ENCODE assay signal across 10 mouse cellular contexts in the genomic region with DNA sequence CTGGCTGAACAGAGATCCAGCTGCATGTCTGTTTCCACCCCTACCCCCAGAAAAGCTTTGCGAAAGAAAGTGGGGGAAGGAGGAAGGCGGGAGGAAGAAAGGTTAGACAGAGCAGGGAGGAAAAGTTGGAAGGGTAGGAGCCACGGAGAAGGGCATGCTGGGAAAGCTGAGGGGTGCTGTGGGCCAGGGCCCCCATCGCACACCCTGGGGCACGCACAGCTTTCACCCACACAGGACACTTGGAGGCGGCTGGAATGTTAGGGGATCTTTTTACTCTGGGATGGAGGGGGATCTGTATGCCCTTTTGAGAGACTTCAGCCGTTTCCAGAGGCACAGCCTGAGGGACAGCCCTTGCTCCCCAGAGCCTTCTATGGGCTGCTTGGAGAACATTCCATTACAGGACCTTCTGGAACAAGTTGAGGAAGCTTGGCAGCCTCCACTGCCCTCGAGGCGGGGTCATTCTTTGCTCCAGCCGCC. TPM values are rescaled to one million over a fixed set of nuclear protein-coding genes. Genes with fewer than 3 reads are reported as not detected.
DNase-seq lines count a peak whose midpoint lies in the region; ATAC-seq and TF ChIP-seq lines count a peak whose summit lies in the region.
"Had no signal": no experiment of that assay in that cellular context is flagged by ENCODE, and none has a peak within 500 bp of the region (broad histone marks: within the 10 kb centered on the region; RNA-seq: fewer than 3 reads in every experiment).

No protein-coding gene starts in this region.

- WGBS in spleen, adult 2 months, result 65% methylated on average over 10 of the region's 10 CpGs
- WGBS in limb, embryonic 15.5 days, result 20% methylated on average over 10 of the region's 10 CpGs

- ATAC-seq in limb, embryonic 15.5 days (ENCODE audit: insufficient number of reproducible peaks, low FRiP score, low TSS enrichment, low read depth), result peak; percentile 57; the same call in 1 of the 2 replicates
- no peak for ATAC-seq in frontal cortex, adult (ENCODE audit: low TSS enrichment)

- H3K36me3 ChIP-seq in spleen, adult 2 months (ENCODE audit: control insufficient read depth, insufficient read depth, low read length), result no peaks in the 10 kb centered on the region
- no peaks in the 10 kb centered on the region for H3K36me3 ChIP-seq in limb, embryonic 15.5 days
- H3K36me3 ChIP-seq: embryonic facial prominence, embryonic 13.5 days had no signal

- peak overlapping the region; percentile 25; the same call in 1 of the 2 replicates for H3K4me2 ChIP-seq in limb, embryonic 15.5 days
- H3K4me2 ChIP-seq: embryonic facial prominence, embryonic 13.5 days had no signal

- H3K27me3 ChIP-seq in spleen, adult 2 months (ENCODE audit: control insufficient read depth, insufficient read depth, low read length), result no peaks in the 10 kb centered on the region
- no peaks in the 10 kb centered on the region for H3K27me3 ChIP-seq in limb, embryonic 15.5 days
- H3K27me3 ChIP-seq: embryonic facial prominence, embryonic 13.5 days had no signal

- TF ChIP-seq POLR2A in spleen, adult 2 months (IDR thresholded peaks at IDR 0.05; ENCODE audit: low read depth, low read length), result no peak

- TF ChIP-seq CTCF in spleen, adult 2 months (IDR thresholded peaks at IDR 0.05; ENCODE audit: extremely low read depth, insufficient read depth, insufficient read length, insufficient replicate concordance), result no peak

- no peak overlapping the region for H3K4me3 ChIP-seq in spleen, adult 2 months (ENCODE audit: extremely low read depth, insufficient read depth, insufficient read length)
- H3K4me3 ChIP-seq in limb, embryonic 15.5 days, result no peak overlapping the region
- H3K4me3 ChIP-seq: embryonic facial prominence, embryonic 13.5 days had no signal

- intact Hi-C loops in heart, postnatal 10 days (cut with DNase I), result loop anchor here (2.0 kb wide), 1 partner anchor 20 kb away; a partner anchor contains a TSS

- DNase-seq in spleen, adult 2 months (ENCODE audit: low read depth in 1 of 2, low spot score in 2 of 2), result no peak
- no peak for DNase-seq in spleen, postnatal 4 days (ENCODE audit: low spot score in 2 of 2)
- peak; percentile 86 to 87 for DNase-seq in heart, postnatal 10 days
- DNase-seq in urinary bladder, postnatal 25 days (ENCODE audit: low spot score), result peak; percentile 40
- no peak for DNase-seq in layer of hippocampus, adult 11-12 months (ENCODE audit: low spot score)
- no peak for DNase-seq in layer of hippocampus, adult 9-11 months

- no peak overlapping the region for H3K9ac ChIP-seq in limb, embryonic 15.5 days
- H3K9ac ChIP-seq: embryonic facial prominence, embryonic 13.5 days had no signal

- H3K9me3 ChIP-seq in limb, embryonic 15.5 days, result no peaks in the 10 kb centered on the region
- H3K9me3 ChIP-seq: embryonic facial prominence, embryonic 13.5 days had no signal

- peaks cover 7% of the 10 kb centered on the region; the same call in 1 of the 2 replicates for H3K4me1 ChIP-seq in spleen, adult 2 months (ENCODE audit: control insufficient read depth, insufficient read depth, insufficient read length)
- H3K4me1 ChIP-seq in limb, embryonic 15.5 days, result peaks cover 11% of the 10 kb centered on the region

- peak overlapping the region; percentile 37 for H3K27ac ChIP-seq in spleen, adult 2 months (ENCODE audit: insufficient read depth, low read length)
- peak overlapping the region; percentile 85 for H3K27ac ChIP-seq in limb, embryonic 15.5 days
- H3K27ac ChIP-seq: embryonic facial prominence, embryonic 13.5 days had no signal

RNA-seq across cellular contexts. Expression of a gene that starts 20.1 kb away (rescaled TPM):
- polyA plus RNA-seq in spleen, adult 2 months (2012; rRNA removed), result 152 and 243 TPM in 2 replicates
- 10 to 100 TPM; 22.6 to 28.7 TPM for total RNA-seq in heart, postnatal 10 days (2021)
- 32.5 and 39.5 TPM in 2 replicates for polyA plus RNA-seq in limb, embryonic 15.5 days (2015; fragmentation: Nextera tagmentation; extraction: Ambion mirVana)

RNA-seq across cellular contexts. Expression of a gene that starts 22.8 kb away (rescaled TPM):
- 159 and 271 TPM in 2 replicates for polyA plus RNA-seq in spleen, adult 2 months (2012; rRNA removed)
- total RNA-seq in heart, postnatal 10 days (2021), result 100 to 1,000 TPM; 118 TPM
- 253 and 283 TPM in 2 replicates for polyA plus RNA-seq in limb, embryonic 15.5 days (2015; fragmentation: Nextera tagmentation; extraction: Ambion mirVana)

RNA-seq across cellular contexts. Expression of a gene that starts 39.3 kb away (rescaled TPM):
- polyA plus RNA-seq in spleen, adult 2 months (2012; rRNA removed), result not detected in 2 replicates
- not detected for total RNA-seq in heart, postnatal 10 days (2021)
- polyA plus RNA-seq in limb, embryonic 15.5 days (2015; fragmentation: Nextera tagmentation; extraction: Ambion mirVana), result not detected in 2 replicates
- total RNA-seq: MEL had no signal
- polyA plus RNA-seq: embryonic facial prominence, embryonic 13.5 days had no signal

RNA-seq across cellular contexts. Expression of a gene that starts 54.6 kb away (rescaled TPM):
- 121 and 148 TPM in 2 replicates for polyA plus RNA-seq in spleen, adult 2 months (2012; rRNA removed)
- total RNA-seq in heart, postnatal 10 days (2021), result 10 to 100 TPM; 80.1 to 81.2 TPM
- 85.8 and 96.1 TPM in 2 replicates for polyA plus RNA-seq in limb, embryonic 15.5 days (2015; fragmentation: Nextera tagmentation; extraction: Ambion mirVana)

RNA-seq across cellular contexts. Expression of a gene that starts 55.5 kb away (rescaled TPM):
- polyA plus RNA-seq in spleen, adult 2 months (2012; rRNA removed), result 28.6 and 36.1 TPM in 2 replicates
- 10 to 100 TPM; 45.5 to 48.1 TPM for total RNA-seq in heart, postnatal 10 days (2021)
- polyA plus RNA-seq in limb, embryonic 15.5 days (2015; fragmentation: Nextera tagmentation; extraction: Ambion mirVana), result 25.8 and 27.1 TPM in 2 replicates

Comparison
In these comparisons a context has a peak if more than half of its experiments do, and no peak if none do; other contexts are left out.
1. DNase-seq: peak in heart, postnatal 10 days (2 of 2) and urinary bladder, postnatal 25 days (single experiment); none in spleen, adult 2 months (0 of 2), spleen, postnatal 4 days (0 of 2), layer of hippocampus, adult 11-12 months (single experiment) and layer of hippocampus, adult 9-11 months (single experiment).